Mouse (Mus musculus) ES-E14 (cell line): ENCODE measurements around the gene Panx2. TPM values are rescaled to one million over a fixed set of nuclear protein-coding genes. Genes with fewer than 3 reads are reported as not detected.

ENCODE experiments used
- DNase-seq: peaks from one replicate; pipeline ENCODE4 v3.0.0-alpha.2; 2013; ENCODE audit warnings: low read depth, low spot score
- H3K27ac ChIP-seq: 2 replicates; pipeline ENCODE4 v1.5.1; 2012; ENCODE audit warnings: low read depth, mild to moderate bottlenecking, low read length, moderate library complexity, mixed read lengths; ENCODE audit not compliant: poor library complexity, insufficient read depth, severe bottlenecking
- H3K36me3 ChIP-seq: 2 replicates; pipeline ENCODE4 v1.6.1; 2012; ENCODE audit warnings: mild to moderate bottlenecking, low read length, moderate library complexity, mixed read lengths; ENCODE audit not compliant: control insufficient read depth, poor library complexity, insufficient read depth, severe bottlenecking
- H3K4me1 ChIP-seq, 2 experiments: fragments of 150-350 bp in 1 of 2; sonication (generic) in 1 of 2; 2 replicates each; pipeline ENCODE4 v1.6.1; 2012; ENCODE audit warnings: low read length in 2 of 2, mild to moderate bottlenecking in 1 of 2, mixed read lengths in 1 of 2; ENCODE audit not compliant: control insufficient read depth in 2 of 2, insufficient read depth in 2 of 2, poor library complexity in 1 of 2
- H3K4me3 ChIP-seq, 2 experiments: fragments of 150-350 bp in 1 of 2; sonication (generic) in 1 of 2; 2 replicates each; pipeline ENCODE4 v1.5.1; 2012; ENCODE audit warnings: low read length in 2 of 2, low read depth in 1 of 2, mild to moderate bottlenecking in 1 of 2, mixed read lengths in 1 of 2; ENCODE audit not compliant: insufficient read depth in 1 of 2, poor library complexity in 1 of 2, severe bottlenecking in 1 of 2
- H3K9ac ChIP-seq: 2 replicates; pipeline ENCODE4 v1.6.1; 2012; ENCODE audit warnings: low read depth, mild to moderate bottlenecking, low read length, mixed read lengths; ENCODE audit not compliant: poor library complexity, insufficient read depth, severe bottlenecking
- H3K9me3 ChIP-seq: fragments of 150-350 bp; sonication (generic); 2 replicates; pipeline ENCODE4 v1.6.1; 2012; ENCODE audit warnings: low read depth, mild to moderate bottlenecking, low read length; ENCODE audit not compliant: control insufficient read depth, insufficient read depth
- HCFC1 ChIP-seq: IDR thresholded peaks from 2 replicates; pipeline ENCODE4 v1.6.1; 2012; ENCODE audit warnings: low read length, inconsistent platforms, borderline replicate concordance; ENCODE audit not compliant: insufficient read depth
- ZC3H11A ChIP-seq: IDR thresholded peaks from 2 replicates; pipeline ENCODE4 v1.6.1; 2012; ENCODE audit warnings: low read depth, mild to moderate bottlenecking, inconsistent platforms, low read length, borderline replicate concordance
- in situ Hi-C, 2 experiments: fragments of 600-800 bp; cut with MboI; formaldehyde crosslinking; loops; one replicate each; pipeline ENCODE4 v1.15.1; 2025; ENCODE audit warnings: low sequenced_read_pairs in 2 of 2, inconsistent platforms in 1 of 2; ENCODE audit not compliant: unreplicated experiment in 2 of 2
- total RNA-seq: library from RNA; depleted of rRNA; stranded (reverse); fragments of 300-350 nt; gene quantifications from 2 replicates; pipeline ENCODE4 v1.2.3, GENCODE M21; 2012; rRNA removed

The Panx2 gene
- total RNA-seq, 1 experiment: 0.22 TPM

- Histone ChIP-seq H3K36me3 (peaks cover 3% of the 10 kb centered on the region; the same call in 1 of the 2 replicates), H3K4me3 (peak within 1 kb of the TSS; percentile 69 to 93), H3K9ac (peak within 1 kb of the TSS; percentile 96), H3K9me3 (no peaks in the 10 kb centered on the region), H3K27ac (peak within 1 kb of the TSS; percentile 18; the same call in 1 of the 2 replicates), H3K4me1 (peaks cover 0 to 8% of the 10 kb centered on the region in 2 experiments; a peak in 1 of 4 replicates)
- in situ Hi-C loops: no loop called here
- DNase-seq: peak; percentile 95
- TF ChIP-seq HCFC1 (peak; percentile 83), ZC3H11A (no peak)
These were observed 63.3 kb downstream of the Panx2 start, which contains the start of gene Tubgcp6 for GRCm38 (mm10) chr15:89122649-89123366. TSS of gene Tubgcp6 (minus strand) at chr15:89123112.

Other genes starting within 250 kb of the Panx2 start
- gene Alg12, start 240.4 kb upstream of the Panx2 start, total RNA-seq: 17.0 and 17.8 TPM in 2 replicates
- 324 and 328 TPM in 2 replicates for gene Creld2, start 240.1 kb upstream of the Panx2 start, total RNA-seq
- gene Pim3, start 197.5 kb upstream of the Panx2 start, total RNA-seq: 159 and 169 TPM in 2 replicates
- gene Ttll8, start 105.3 kb upstream of the Panx2 start, total RNA-seq: 0.11 and 0.13 TPM in 2 replicates
- gene Mlc1, start 80.7 kb upstream of the Panx2 start, total RNA-seq: 0.32 and 0.36 TPM in 2 replicates
- gene Mov10l1, start 76.8 kb upstream of the Panx2 start, total RNA-seq: 26.7 and 34.4 TPM in 2 replicates
- 24.2 and 29.9 TPM in 2 replicates for gene Trabd, start 15.4 kb downstream of the Panx2 start, total RNA-seq
- gene Selenoo, start 29.4 kb downstream of the Panx2 start, total RNA-seq: 7.5 and 8.7 TPM in 2 replicates
- 37.3 and 45.0 TPM in 2 replicates for gene Tubgcp6, start 63.4 kb downstream of the Panx2 start, total RNA-seq
- 7.4 and 11.4 TPM in 2 replicates for gene Hdac10, start 69.0 kb downstream of the Panx2 start, total RNA-seq
- gene Mapk12, start 81.0 kb downstream of the Panx2 start, total RNA-seq: 8.1 and 10.6 TPM in 2 replicates
- gene Mapk11, start 89.9 kb downstream of the Panx2 start, total RNA-seq: 6.6 and 12.7 TPM in 2 replicates
- gene Plxnb2, start 121.1 kb downstream of the Panx2 start, total RNA-seq: 116 and 178 TPM in 2 replicates
- gene Dennd6b, start 136.8 kb downstream of the Panx2 start, total RNA-seq: 14.4 and 24.7 TPM in 2 replicates
- gene Ppp6r2, start 151.8 kb downstream of the Panx2 start, total RNA-seq: 8.6 and 9.2 TPM in 2 replicates